Mouse (Mus musculus): ENCODE measurements around the gene Zdhhc12. TPM values are rescaled to one million over a fixed set of nuclear protein-coding genes. Genes with fewer than 3 reads are reported as not detected.
A peak's percentile ranks its signal among the peaks of the same experiment; 100 is the strongest.

Zdhhc12 gene
- polyA plus RNA-seq, 1 experiment from 2014 or later = 28.0 TPM

DNA sequence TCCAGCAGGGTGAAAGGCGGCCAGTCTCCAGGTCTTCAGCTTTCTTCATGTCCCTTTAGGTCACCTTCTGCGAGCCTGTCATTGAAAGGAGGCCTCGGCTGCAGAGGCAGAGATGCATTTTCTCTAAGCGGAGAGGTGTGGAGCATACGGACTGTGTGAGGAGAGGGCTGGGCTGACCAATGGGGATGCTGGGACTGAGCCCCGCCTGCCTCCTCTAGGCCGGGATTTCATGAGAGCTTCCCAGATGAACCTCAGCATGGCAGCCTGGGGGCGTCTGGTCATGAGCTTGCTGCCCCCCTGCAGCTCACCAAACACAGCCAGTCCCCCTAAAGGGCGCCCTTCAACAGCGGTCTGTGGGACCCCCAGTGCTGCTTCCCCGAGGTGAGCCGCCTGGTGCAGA is 8.8 kb downstream of the Zdhhc12 start:
- ATAC-seq (ENCODE audit: low FRiP score) (peak; percentile 70), DNase-seq (ENCODE audit: low spot score, missing footprints) (peak; percentile 89)
- peak overlapping the region; percentile 32 for H3K4me2 ChIP-seq
- H3K4me1 ChIP-seq (ENCODE audit: control insufficient read depth, insufficient read depth, low read length) = peaks cover 4% of the 10 kb centered on the region
- H3K36me3 ChIP-seq (ENCODE audit: control insufficient read depth, insufficient read depth, low read length) = no peaks in the 10 kb centered on the region
- no peaks in the 10 kb centered on the region for H3K27me3 ChIP-seq (ENCODE audit: control insufficient read depth, insufficient read depth, low read length)
- peak overlapping the region; percentile 27; the same call in 1 of the 2 replicates for H3K9ac ChIP-seq (ENCODE audit: low read length)
- H3K4me3 ChIP-seq (ENCODE audit: low read depth, low read length) = peak overlapping the region; percentile 14; the same call in 1 of the 2 replicates
- WGBS = 10% methylated on average over 12 of the region's 12 CpGs
- no peaks in the 10 kb centered on the region for H3K9me3 ChIP-seq (ENCODE audit: control insufficient read depth, low read length)
- H3K27ac ChIP-seq (ENCODE audit: low read depth, low read length) = no peak overlapping the region

GRCm38 (mm10) chr2:30084113-30084512 is 9.3 kb downstream of the Zdhhc12 start:
- WGBS = 62% methylated on average over 5 of the region's 5 CpGs
- no peaks in the 10 kb centered on the region for H3K27me3 ChIP-seq (ENCODE audit: control insufficient read depth, insufficient read depth, low read length)
- no peak overlapping the region for H3K27ac ChIP-seq (ENCODE audit: low read depth, low read length)
- H3K36me3 ChIP-seq (ENCODE audit: control insufficient read depth, insufficient read depth, low read length) = no peaks in the 10 kb centered on the region
- H3K4me1 ChIP-seq (ENCODE audit: control insufficient read depth, insufficient read depth, low read length) = peaks cover 4% of the 10 kb centered on the region
- no peaks in the 10 kb centered on the region for H3K9me3 ChIP-seq (ENCODE audit: control insufficient read depth, low read length)
- H3K9ac ChIP-seq (ENCODE audit: low read length) = no peak overlapping the region
- no peak overlapping the region for H3K4me3 ChIP-seq (ENCODE audit: low read depth, low read length)
- ATAC-seq (ENCODE audit: low FRiP score) (no peak), DNase-seq (ENCODE audit: low spot score, missing footprints) (no peak)
- H3K4me2 ChIP-seq = no peak overlapping the region

DNA sequence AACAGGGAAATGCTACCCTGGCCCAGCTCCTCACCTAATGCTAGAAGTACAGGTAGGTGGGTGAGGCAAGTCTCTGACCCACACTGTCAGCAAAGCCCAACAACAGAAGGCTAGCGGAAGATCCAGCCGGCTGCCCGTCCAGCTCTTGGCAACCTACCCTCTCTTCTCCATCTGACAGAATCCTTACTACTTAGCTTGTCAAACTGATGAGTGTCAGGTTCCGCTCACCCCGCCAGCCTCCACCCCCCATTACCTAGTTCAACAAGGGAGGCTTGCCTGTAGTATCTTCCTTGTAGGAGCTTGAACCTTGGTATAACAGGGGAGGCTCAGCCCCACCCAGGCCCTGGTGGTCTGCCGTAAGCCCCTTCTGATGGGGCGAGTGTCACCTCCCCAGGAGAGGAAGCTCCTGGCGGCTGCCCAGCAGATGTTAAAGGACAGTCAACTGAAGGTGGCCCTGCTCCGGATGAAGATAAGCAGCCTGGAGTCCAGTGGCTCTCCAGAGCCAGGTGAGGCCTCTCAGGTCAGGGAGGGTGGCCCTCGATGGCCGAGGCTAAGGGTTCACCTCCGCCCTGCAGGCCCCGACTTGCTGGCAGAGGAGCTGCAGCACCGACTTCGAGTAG is 13.2 kb downstream of the Zdhhc12 start:
- Histone ChIP-seq H3K9ac (ENCODE audit: low read length) (no peak overlapping the region), H3K9me3 (ENCODE audit: control insufficient read depth, low read length) (no peaks in the 10 kb centered on the region), H3K27me3 (ENCODE audit: control insufficient read depth, insufficient read depth, low read length) (no peaks in the 10 kb centered on the region), H3K4me2 (no peak overlapping the region), H3K4me1 (ENCODE audit: control insufficient read depth, insufficient read depth, low read length) (peaks cover 11% of the 10 kb centered on the region), H3K36me3 (ENCODE audit: control insufficient read depth, insufficient read depth, low read length) (no peaks in the 10 kb centered on the region), H3K4me3 (ENCODE audit: low read depth, low read length) (no peak overlapping the region), H3K27ac (ENCODE audit: low read depth, low read length) (no peak overlapping the region)
- WGBS = 93% methylated on average over 15 of the region's 15 CpGs
- no peak for DNase-seq (ENCODE audit: low spot score, missing footprints)
- ATAC-seq (ENCODE audit: low FRiP score) = no peak

GRCm38 (mm10) chr2:30078760-30079159 is 14.7 kb downstream of the Zdhhc12 start:
- Histone ChIP-seq H3K4me2 (peak overlapping the region; percentile 98; the same call in 1 of the 2 replicates), H3K36me3 (ENCODE audit: control insufficient read depth, insufficient read depth, low read length) (no peaks in the 10 kb centered on the region), H3K4me3 (ENCODE audit: low read depth, low read length) (no peak overlapping the region), H3K9me3 (ENCODE audit: control insufficient read depth, low read length) (no peaks in the 10 kb centered on the region), H3K4me1 (ENCODE audit: control insufficient read depth, insufficient read depth, low read length) (peaks cover 7% of the 10 kb centered on the region; the same call in 1 of the 2 replicates), H3K27ac (ENCODE audit: low read depth, low read length) (no peak overlapping the region), H3K27me3 (ENCODE audit: control insufficient read depth, insufficient read depth, low read length) (no peaks in the 10 kb centered on the region), H3K9ac (ENCODE audit: low read length) (peak overlapping the region; percentile 68)
- 69% methylated on average over 4 of the region's 4 CpGs for WGBS
- no peak for DNase-seq (ENCODE audit: low spot score, missing footprints)
- ATAC-seq (ENCODE audit: low FRiP score) = no peak

GRCm38 (mm10) chr2:30078349-30078712 is 15.1 kb downstream of the Zdhhc12 start:
- Histone ChIP-seq H3K27me3 (ENCODE audit: control insufficient read depth, insufficient read depth, low read length) (no peaks in the 10 kb centered on the region), H3K36me3 (ENCODE audit: control insufficient read depth, insufficient read depth, low read length) (no peaks in the 10 kb centered on the region), H3K9ac (ENCODE audit: low read length) (peak overlapping the region; percentile 68; the same call in 1 of the 2 replicates), H3K4me3 (ENCODE audit: low read depth, low read length) (peak overlapping the region; percentile 53), H3K9me3 (ENCODE audit: control insufficient read depth, low read length) (no peaks in the 10 kb centered on the region), H3K4me1 (ENCODE audit: control insufficient read depth, insufficient read depth, low read length) (peaks cover 7% of the 10 kb centered on the region; the same call in 1 of the 2 replicates), H3K4me2 (peak overlapping the region; percentile 98), H3K27ac (ENCODE audit: low read depth, low read length) (no peak overlapping the region)
- 31% methylated on average over 10 of the region's 10 CpGs for WGBS
- ATAC-seq (ENCODE audit: low FRiP score) (no peak), DNase-seq (ENCODE audit: low spot score, missing footprints) (no peak)

DNA sequence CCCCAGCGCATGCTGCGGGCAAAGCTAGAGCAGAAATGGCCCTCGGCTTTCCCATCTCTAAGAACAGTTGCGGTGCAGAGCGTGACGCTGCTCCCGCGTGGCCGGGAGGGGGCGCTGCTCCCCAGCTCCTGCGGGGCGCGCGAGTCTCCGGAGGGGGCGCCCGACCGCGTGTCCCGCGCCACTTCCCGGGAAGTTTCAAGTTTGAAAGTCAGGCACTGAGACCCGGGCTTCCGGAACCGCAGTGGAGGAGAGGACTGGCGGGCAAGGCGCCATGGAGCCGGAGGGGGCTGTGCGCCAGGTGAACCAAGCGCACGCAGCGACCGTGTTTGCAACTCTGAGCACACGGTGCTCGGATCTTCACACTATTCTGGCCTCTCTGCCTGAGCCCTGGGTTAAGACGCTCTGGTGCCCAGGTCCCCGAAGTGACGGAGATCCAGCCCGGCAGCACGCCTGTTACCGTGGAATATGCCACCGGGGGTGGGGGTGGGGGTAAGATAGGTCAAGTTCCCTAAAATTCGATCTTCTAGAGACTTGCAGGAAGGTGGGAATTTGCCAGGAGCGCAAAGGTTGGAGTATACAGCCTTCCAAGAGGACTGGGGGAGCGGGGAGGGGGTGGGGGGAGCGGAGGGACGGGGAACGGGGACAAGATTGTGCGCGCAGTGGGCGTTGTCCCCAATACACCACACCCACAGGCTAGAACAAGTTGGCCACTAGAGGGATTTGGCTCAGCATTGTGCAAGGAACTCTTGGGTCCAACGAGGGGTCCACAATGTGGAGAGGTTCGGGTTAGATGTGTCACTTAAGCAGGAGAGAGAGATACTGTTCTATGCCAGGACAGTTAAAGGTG is 15.7 kb downstream of the Zdhhc12 start, which contains the start of gene Pkn3:
Pkn3 (plus strand) TSS at position 183 of the 847 bp plus-strand sequence.
- Histone ChIP-seq H3K9me3 (ENCODE audit: control insufficient read depth, low read length) (no peaks in the 10 kb centered on the region), H3K27ac (ENCODE audit: low read depth, low read length) (peak within 1 kb of the TSS; percentile 54; the same call in 1 of the 2 replicates), H3K36me3 (ENCODE audit: control insufficient read depth, insufficient read depth, low read length) (no peaks in the 10 kb centered on the region), H3K4me1 (ENCODE audit: control insufficient read depth, insufficient read depth, low read length) (peaks cover 7% of the 10 kb centered on the region; the same call in 1 of the 2 replicates), H3K4me3 (ENCODE audit: low read depth, low read length) (peak within 1 kb of the TSS; percentile 53), H3K27me3 (ENCODE audit: control insufficient read depth, insufficient read depth, low read length) (no peaks in the 10 kb centered on the region), H3K4me2 (peak within 1 kb of the TSS; percentile 98), H3K9ac (ENCODE audit: low read length) (peak within 1 kb of the TSS; percentile 68)
- 1% methylated on average over 53 of the region's 53 CpGs for WGBS
- DNase-seq (ENCODE audit: low spot score, missing footprints) (peak; percentile 99), ATAC-seq (ENCODE audit: low FRiP score) (peak; percentile 81)

DNA sequence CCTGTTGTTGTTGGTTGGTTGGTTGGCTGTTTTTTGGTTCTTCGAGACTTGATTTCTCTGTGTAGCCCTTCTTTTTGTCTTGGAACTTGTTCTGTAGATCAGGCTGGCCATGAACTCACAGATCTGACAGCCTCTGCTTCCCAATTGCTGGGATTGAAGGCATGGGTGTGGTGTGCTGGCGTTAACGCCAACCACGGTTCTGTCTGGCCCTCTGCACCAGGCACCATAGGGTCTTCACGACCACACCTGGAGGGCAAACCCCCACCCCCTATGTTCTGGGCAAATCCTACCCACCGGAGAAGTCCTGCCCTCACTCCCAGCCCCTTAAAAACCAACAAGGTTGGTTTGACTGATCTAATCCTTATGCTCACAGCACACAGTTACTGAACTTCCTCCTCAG is 16.5 kb downstream of the Zdhhc12 start:
- Histone ChIP-seq H3K9ac (ENCODE audit: low read length) (no peak overlapping the region), H3K27ac (ENCODE audit: low read depth, low read length) (no peak overlapping the region), H3K36me3 (ENCODE audit: control insufficient read depth, insufficient read depth, low read length) (peaks cover 2% of the 10 kb centered on the region; the same call in 1 of the 2 replicates), H3K27me3 (ENCODE audit: control insufficient read depth, insufficient read depth, low read length) (no peaks in the 10 kb centered on the region), H3K4me2 (no peak overlapping the region; the same call in 1 of the 2 replicates), H3K4me3 (ENCODE audit: low read depth, low read length) (no peak overlapping the region), H3K9me3 (ENCODE audit: control insufficient read depth, low read length) (no peaks in the 10 kb centered on the region), H3K4me1 (ENCODE audit: control insufficient read depth, insufficient read depth, low read length) (peaks cover 7% of the 10 kb centered on the region; the same call in 1 of the 2 replicates)
- no peak for DNase-seq (ENCODE audit: low spot score, missing footprints)
- WGBS = 73% methylated on average over 6 of the region's 6 CpGs
- ATAC-seq (ENCODE audit: low FRiP score) = peak; percentile 36

GRCm38 (mm10) chr2:30076439-30076838 is 17.0 kb downstream of the Zdhhc12 start:
- H3K27ac ChIP-seq (ENCODE audit: low read depth, low read length) = no peak overlapping the region
- no peaks in the 10 kb centered on the region for H3K27me3 ChIP-seq (ENCODE audit: control insufficient read depth, insufficient read depth, low read length)
- H3K4me2 ChIP-seq = no peak overlapping the region
- H3K4me3 ChIP-seq (ENCODE audit: low read depth, low read length) = no peak overlapping the region
- no peak overlapping the region for H3K9ac ChIP-seq (ENCODE audit: low read length)
- peaks cover 7% of the 10 kb centered on the region; the same call in 1 of the 2 replicates for H3K4me1 ChIP-seq (ENCODE audit: control insufficient read depth, insufficient read depth, low read length)
- no peak for DNase-seq (ENCODE audit: low spot score, missing footprints)
- WGBS = 91% methylated on average over 8 of the region's 9 CpGs
- ATAC-seq (ENCODE audit: low FRiP score) = no peak
- H3K9me3 ChIP-seq (ENCODE audit: control insufficient read depth, low read length) = no peaks in the 10 kb centered on the region
- H3K36me3 ChIP-seq (ENCODE audit: control insufficient read depth, insufficient read depth, low read length) = peaks cover 2% of the 10 kb centered on the region; the same call in 1 of the 2 replicates

DNA sequence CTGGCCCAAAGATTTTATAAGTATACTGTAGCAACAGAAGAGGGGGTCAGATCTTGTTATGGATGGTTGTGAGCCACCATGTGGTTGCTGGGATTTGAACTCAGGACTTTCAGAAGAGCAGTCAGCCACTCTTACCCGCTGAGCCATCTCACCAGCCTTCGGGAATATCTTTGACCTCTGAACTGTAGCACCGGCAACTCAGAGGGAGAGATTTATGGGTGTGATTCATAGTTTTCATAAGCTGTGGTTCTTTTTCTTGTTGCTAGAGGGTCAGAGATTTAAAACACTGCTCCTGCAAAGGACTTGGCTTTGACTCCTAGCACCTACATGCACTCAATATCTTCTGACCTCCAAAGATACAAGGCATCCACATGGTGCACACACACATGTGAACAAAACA is 17.8 kb downstream of the Zdhhc12 start:
- no peak for DNase-seq (ENCODE audit: low spot score, missing footprints)
- Histone ChIP-seq H3K27ac (ENCODE audit: low read depth, low read length) (no peak overlapping the region), H3K4me1 (ENCODE audit: control insufficient read depth, insufficient read depth, low read length) (peaks cover 7% of the 10 kb centered on the region; the same call in 1 of the 2 replicates), H3K9ac (ENCODE audit: low read length) (no peak overlapping the region), H3K27me3 (ENCODE audit: control insufficient read depth, insufficient read depth, low read length) (no peaks in the 10 kb centered on the region), H3K36me3 (ENCODE audit: control insufficient read depth, insufficient read depth, low read length) (peaks cover 3% of the 10 kb centered on the region; the same call in 1 of the 2 replicates), H3K4me3 (ENCODE audit: low read depth, low read length) (no peak overlapping the region), H3K4me2 (no peak overlapping the region), H3K9me3 (ENCODE audit: control insufficient read depth, low read length) (no peaks in the 10 kb centered on the region)
- no peak for ATAC-seq (ENCODE audit: low FRiP score)
- WGBS = 86% methylated on average over 3 of the region's 3 CpGs

All from midbrain, embryonic 11.5 days (tissue).